Mouse (Mus musculus) ovary, postnatal 36 days (tissue): ENCODE measurements around the gene Bace1.
A peak's percentile ranks its signal among the peaks of the same experiment; 100 is the strongest.

Experiments used
- DNase-seq: peaks from one replicate; pipeline ENCODE4 v3.0.0; 2022; ENCODE audit warnings: low spot score, mixed read lengths

The Bace1 gene

GRCm38 (mm10) chr9:45838434-45839138, at the start of gene Bace1:
Gene Bace1, plus strand, starts transcription at chr9:45838580.
- DNase-seq = peak; percentile 77

- no peak for DNase-seq
Observed at GRCm38 (mm10) chr9:45791456-45792142, 46.8 kb upstream of the Bace1 start.

- no peak for DNase-seq
Observed at GRCm38 (mm10) chr9:45792235-45792634, 46.1 kb upstream of the Bace1 start.

- no peak for DNase-seq
Observed at GRCm38 (mm10) chr9:45793697-45794096, 44.7 kb upstream of the Bace1 start.

GRCm38 (mm10) chr9:45795722-45796121, 42.7 kb upstream of the Bace1 start:
- DNase-seq = no peak

GRCm38 (mm10) chr9:45797271-45797670, 41.1 kb upstream of the Bace1 start:
- no peak for DNase-seq

GRCm38 (mm10) chr9:45798467-45799164, 39.8 kb upstream of the Bace1 start:
- peak; percentile 29 for DNase-seq

GRCm38 (mm10) chr9:45799402-45799801, 39.0 kb upstream of the Bace1 start:
- DNase-seq = no peak

- DNase-seq = no peak
Observed at GRCm38 (mm10) chr9:45803070-45803774, 35.2 kb upstream of the Bace1 start.

- no peak for DNase-seq
Observed at GRCm38 (mm10) chr9:45806847-45807246, 31.5 kb upstream of the Bace1 start.

- no peak for DNase-seq
Observed at GRCm38 (mm10) chr9:45807337-45807736, 31.0 kb upstream of the Bace1 start.

GRCm38 (mm10) chr9:45807761-45808160, 30.6 kb upstream of the Bace1 start:
- no peak for DNase-seq

GRCm38 (mm10) chr9:45811946-45812345, 26.4 kb upstream of the Bace1 start:
- no peak for DNase-seq

- no peak for DNase-seq
Observed at GRCm38 (mm10) chr9:45815113-45815512, 23.3 kb upstream of the Bace1 start.

- no peak for DNase-seq
Observed at GRCm38 (mm10) chr9:45815525-45815924, 22.9 kb upstream of the Bace1 start.

- no peak for DNase-seq
Observed at GRCm38 (mm10) chr9:45818406-45819011, 19.9 kb upstream of the Bace1 start.

- no peak for DNase-seq
Observed at GRCm38 (mm10) chr9:45827663-45828290, 10.6 kb upstream of the Bace1 start.

- peak; percentile 83 for DNase-seq
Observed at GRCm38 (mm10) chr9:45828291-45828963, 10.0 kb upstream of the Bace1 start, which contains the start of gene Cep164. Gene Cep164, minus strand, starts transcription at chr9:45828691.

- peak; percentile 67 for DNase-seq
Observed at GRCm38 (mm10) chr9:45829107-45829506, 9.3 kb upstream of the Bace1 start.

- no peak for DNase-seq
Observed at GRCm38 (mm10) chr9:45832898-45833297, 5.5 kb upstream of the Bace1 start.

GRCm38 (mm10) chr9:45833461-45833860, 4.9 kb upstream of the Bace1 start:
- no peak for DNase-seq
